Mouse (Mus musculus): ENCODE measurements around the gene Vapa.
"Not testable (repeated sequence)": the region's sequence is repeated elsewhere in the genome, so short reads cannot be mapped to it uniquely, and the experiment has no call there.

Vapa gene

GRCm38 (mm10) chr17:65540441-65541272, 72.7 kb downstream of the Vapa start, which contains the start of gene Tmem232:
TSS of gene Tmem232 (minus strand) at chr17:65540782.
- H3K4me3 ChIP-seq (replicated peaks; ENCODE audit: low read length): no peak within 1 kb of the TSS
- H3K36me3 ChIP-seq (ENCODE audit: insufficient read depth, low read length): no peaks in the 10 kb centered on the region
- peaks cover 8% of the 10 kb centered on the region for H3K4me1 ChIP-seq (replicated peaks; ENCODE audit: low read depth, low read length)
- TF ChIP-seq CTCF (conservative IDR thresholded peaks at IDR 0.05; ENCODE audit: low read length): peak; percentile 92
- TF ChIP-seq POU5F1 (IDR thresholded peaks at IDR 0.05; ENCODE audit: borderline replicate concordance, low read length): no peak
- TF ChIP-seq NANOG (IDR thresholded peaks at IDR 0.05; ENCODE audit: borderline replicate concordance, low read length): no peak
- H3K27me3 ChIP-seq (ENCODE audit: insufficient read depth, low read length): peaks cover 12% of the 10 kb centered on the region
- H3K9me3 ChIP-seq (ENCODE audit: low read length): no peaks in the 10 kb centered on the region

DNA sequence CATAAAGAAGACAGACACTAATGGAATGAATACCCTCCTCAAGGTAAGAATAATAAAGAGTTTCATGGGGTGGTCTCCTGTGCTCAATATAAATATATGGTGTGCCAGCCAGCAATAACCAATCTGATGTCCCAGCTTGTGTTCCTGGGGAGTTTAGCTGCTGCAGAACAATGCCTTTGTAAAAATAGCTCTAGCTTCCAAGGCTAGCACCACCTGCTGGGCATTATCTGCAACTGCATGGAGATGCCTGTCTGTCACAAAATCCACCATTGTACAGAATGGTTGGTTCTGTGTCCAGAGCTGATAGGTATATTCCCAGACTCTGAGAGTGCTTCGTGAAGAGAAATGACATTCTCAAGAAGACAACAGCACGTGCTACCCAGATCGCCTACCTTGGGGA, 77.2 kb downstream of the Vapa start:
- no peak overlapping the region for H3K4me3 ChIP-seq (replicated peaks; ENCODE audit: low read length)

GRCm38 (mm10) chr17:65532381-65532780, 81.0 kb downstream of the Vapa start:
- H3K27me3 ChIP-seq (ENCODE audit: insufficient read depth, low read length); H3K9me3 ChIP-seq (ENCODE audit: low read length); H3K4me3 ChIP-seq (replicated peaks; ENCODE audit: low read length); H3K4me1 ChIP-seq (replicated peaks; ENCODE audit: low read depth, low read length); H3K36me3 ChIP-seq (ENCODE audit: insufficient read depth, low read length): not testable (repeated sequence)

More for the DNA sequence above, 77.2 kb downstream of the Vapa start:
- H3K27me3 ChIP-seq (ENCODE audit: insufficient read depth, low read length): peaks cover 9% of the 10 kb centered on the region; the same call in 1 of the 2 replicates
- peaks cover 8% of the 10 kb centered on the region for H3K4me1 ChIP-seq (replicated peaks; ENCODE audit: low read depth, low read length)
- no peaks in the 10 kb centered on the region for H3K36me3 ChIP-seq (ENCODE audit: insufficient read depth, low read length)
- no peaks in the 10 kb centered on the region for H3K9me3 ChIP-seq (ENCODE audit: low read length)
- TF ChIP-seq NANOG (IDR thresholded peaks at IDR 0.05; ENCODE audit: borderline replicate concordance, low read length) (no peak), CTCF (conservative IDR thresholded peaks at IDR 0.05; ENCODE audit: low read length) (peak; percentile 97)
